Mouse (Mus musculus) cortical plate, adult 2 months (tissue): Measurements from ENCODE around the gene Sugt1. TPM values are rescaled to one million over a fixed set of nuclear protein-coding genes. Genes with fewer than 3 reads are reported as not detected.
A peak's percentile ranks its signal among the peaks of the same experiment; 100 is the strongest.

ENCODE experiments used
- H3K27ac ChIP-seq: fragments of 200-500 bp; 2 replicates; pipeline ENCODE4 v1.5.1; 2012; ENCODE audit warnings: low read length, control low read depth, inconsistent platforms; ENCODE audit not compliant: insufficient read depth
- H3K4me1 ChIP-seq: fragments of 200-500 bp; 2 replicates; pipeline ENCODE4 v1.6.1; 2011; ENCODE audit warnings: low read length; ENCODE audit not compliant: control insufficient read depth, insufficient read depth
- H3K4me3 ChIP-seq: fragments of 200-500 bp; 2 replicates; pipeline ENCODE4 v1.5.1; 2011; ENCODE audit warnings: mild to moderate bottlenecking, low read length, control low read depth; ENCODE audit not compliant: insufficient read depth
- CTCF ChIP-seq: fragments of 200-500 bp; IDR thresholded peaks from 2 replicates; pipeline ENCODE4 v1.5.1; 2011; ENCODE audit warnings: mild to moderate bottlenecking, control low read depth, low read length; ENCODE audit not compliant: insufficient read depth; ENCODE audit errors: extremely low read depth
- POLR2A ChIP-seq: fragments of 200-500 bp; IDR thresholded peaks from 2 replicates; pipeline ENCODE4 v1.6.1; 2011; ENCODE audit warnings: mild to moderate bottlenecking, low read length, control low read depth; ENCODE audit not compliant: insufficient read depth; ENCODE audit errors: extremely low read depth
- polyA plus RNA-seq: library from polyadenylated mRNA; depleted of rRNA; stranded (reverse); fragments of >200 nt; gene quantifications from 2 replicates; pipeline ENCODE4 v1.2.3, GENCODE M21; 2012

Gene Sugt1
- polyA plus RNA-seq, 1 experiment, result 40.5 TPM

DNA sequence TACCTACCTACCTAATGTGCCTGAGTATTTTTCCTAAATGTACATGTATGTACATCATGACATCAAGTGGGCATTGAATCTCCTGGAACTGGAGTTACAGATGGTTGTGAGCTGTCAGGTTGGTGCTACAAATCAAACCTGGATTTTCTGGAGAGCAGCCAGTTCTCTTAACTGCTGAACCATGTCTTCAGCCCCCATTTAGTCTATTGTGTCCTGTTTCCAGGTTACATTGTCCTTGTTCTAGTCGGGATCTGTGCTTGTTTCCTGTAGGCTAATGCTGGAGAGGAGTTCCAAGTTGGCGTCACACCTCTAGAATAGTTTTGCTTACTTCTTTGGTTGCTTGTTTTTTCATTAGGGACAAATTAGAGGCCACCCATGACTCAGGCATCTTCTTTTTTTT is 18.4 kb downstream of the Sugt1 start:
- H3K4me1 ChIP-seq, result no peaks in the 10 kb centered on the region; the same call in 1 of the 2 replicates
- TF ChIP-seq POLR2A, result no peak
- no peak for TF ChIP-seq CTCF
- no peak overlapping the region for H3K4me3 ChIP-seq
- H3K27ac ChIP-seq, result no peak overlapping the region

DNA sequence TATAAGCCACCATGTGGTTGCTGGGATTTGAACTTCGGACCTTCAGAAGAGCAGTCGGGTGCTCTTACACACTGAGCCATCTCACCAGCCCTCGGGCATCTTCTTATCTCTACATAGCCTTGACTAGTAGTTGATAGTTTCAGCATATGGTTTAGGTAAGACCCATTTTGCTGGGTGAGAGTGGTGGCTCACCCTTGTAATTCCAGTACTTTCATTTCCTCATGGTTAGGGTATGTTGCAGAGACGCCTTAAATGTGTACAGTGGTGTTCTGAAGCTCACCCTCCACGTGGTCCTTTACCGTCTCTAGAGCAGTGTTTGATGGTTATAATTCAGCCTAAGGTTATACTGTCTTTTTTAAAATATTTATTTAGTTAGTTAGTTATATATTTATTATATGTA is 18.9 kb downstream of the Sugt1 start:
- Histone ChIP-seq H3K4me1 (no peaks in the 10 kb centered on the region; the same call in 1 of the 2 replicates), H3K27ac (no peak overlapping the region), H3K4me3 (no peak overlapping the region)

DNA sequence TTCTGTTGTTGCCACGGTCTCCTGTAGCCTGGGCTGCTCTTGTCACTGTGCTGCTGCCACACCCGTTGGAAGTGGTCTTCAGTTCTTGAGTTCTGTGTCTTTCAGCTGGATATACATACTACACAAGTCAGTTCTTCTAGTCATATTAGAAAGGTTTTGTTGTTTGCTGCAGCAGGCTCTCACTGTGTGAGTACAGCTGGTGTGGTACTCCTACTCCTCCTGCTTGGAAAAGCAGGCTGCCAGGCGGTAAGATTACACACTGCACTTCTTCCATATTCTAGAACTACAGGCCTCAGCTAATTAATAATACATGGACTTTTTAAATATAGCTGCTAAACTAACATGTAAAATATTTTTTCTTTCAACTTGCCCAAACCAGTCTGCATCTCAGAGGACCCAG is 19.4 kb downstream of the Sugt1 start:
- H3K4me3 ChIP-seq, result no peak overlapping the region
- H3K27ac ChIP-seq, result no peak overlapping the region
- TF ChIP-seq CTCF (no peak), POLR2A (no peak)
- H3K4me1 ChIP-seq, result no peaks in the 10 kb centered on the region; the same call in 1 of the 2 replicates

More for the DNA sequence above, 18.9 kb downstream of the Sugt1 start:
- no peak for TF ChIP-seq CTCF
- TF ChIP-seq POLR2A, result no peak

DNA sequence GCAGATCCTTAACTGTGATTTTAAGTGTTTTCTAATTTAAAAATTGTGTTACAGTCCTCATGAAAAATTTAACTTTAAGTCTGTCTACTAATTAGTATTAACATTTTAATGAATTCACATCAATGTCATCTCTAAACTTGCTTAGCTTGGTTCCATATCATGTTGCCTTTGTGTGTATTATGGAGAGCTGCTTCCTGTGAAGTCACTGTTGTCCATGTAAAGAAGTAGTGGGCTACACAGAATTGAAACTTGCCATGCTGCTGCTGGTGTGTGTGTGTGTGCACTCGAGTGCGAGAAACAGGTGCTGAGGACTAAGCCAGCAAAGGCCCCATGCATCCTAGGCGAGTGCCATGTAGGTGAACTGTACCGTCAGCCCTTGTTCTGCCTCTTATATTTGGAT is 19.9 kb downstream of the Sugt1 start:
- Histone ChIP-seq H3K4me3 (no peak overlapping the region), H3K4me1 (no peaks in the 10 kb centered on the region; the same call in 1 of the 2 replicates), H3K27ac (no peak overlapping the region)
- TF ChIP-seq CTCF (no peak), POLR2A (no peak)

DNA sequence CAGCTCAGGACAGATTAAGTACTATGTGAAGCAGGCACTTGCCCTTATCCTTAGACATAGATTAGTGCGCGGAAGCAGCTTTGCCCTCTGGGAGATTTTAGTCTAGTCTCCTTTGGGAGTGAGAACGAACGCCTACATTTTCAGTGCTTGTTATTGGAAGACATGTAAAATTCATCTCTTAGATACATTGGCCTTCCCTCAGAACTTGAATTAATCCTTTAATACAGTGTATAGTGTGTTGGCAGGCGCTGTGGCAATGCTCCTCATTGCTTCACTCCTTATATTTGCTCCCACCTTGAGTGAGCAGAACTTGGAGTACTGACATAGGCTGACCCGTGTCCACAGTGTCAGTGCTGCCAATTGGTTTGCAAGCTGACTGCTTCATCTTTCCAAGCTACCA is 20.8 kb downstream of the Sugt1 start:
- no peak for TF ChIP-seq CTCF
- Histone ChIP-seq H3K4me3 (no peak overlapping the region), H3K4me1 (no peaks in the 10 kb centered on the region; the same call in 1 of the 2 replicates), H3K27ac (no peak overlapping the region)

DNA sequence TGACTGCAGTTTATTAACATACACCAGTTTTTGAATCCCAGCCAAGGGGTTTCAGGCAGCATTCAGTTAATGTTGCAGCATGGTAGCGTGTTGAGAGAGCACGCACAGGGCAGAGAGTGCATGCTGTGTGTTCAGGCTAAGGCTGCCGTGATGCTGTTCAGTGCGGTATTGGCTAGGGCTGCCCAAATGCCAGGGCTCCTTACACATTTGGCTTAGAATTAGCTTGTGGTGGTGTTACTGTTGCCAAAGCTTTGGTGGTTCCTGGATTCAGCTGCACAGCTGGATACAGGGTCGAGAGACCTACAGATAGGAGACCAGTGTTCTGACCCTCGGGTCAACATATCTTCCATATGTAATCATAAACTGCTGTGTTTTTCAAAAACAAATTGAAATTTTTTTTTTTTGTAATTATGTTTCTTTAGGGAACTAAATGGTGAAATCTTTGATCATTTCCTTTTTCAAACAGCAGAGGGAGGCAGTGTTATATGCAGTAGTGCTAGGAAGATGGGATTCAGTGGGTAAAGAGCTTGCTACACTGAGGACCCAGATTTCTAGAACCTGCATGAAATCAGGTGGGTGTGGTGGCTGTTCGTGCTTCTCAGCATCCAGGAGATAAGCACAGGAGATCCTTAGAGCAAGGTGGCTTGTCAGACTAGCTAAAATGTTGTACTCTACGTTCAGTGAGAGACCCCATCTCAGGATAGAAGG is 29.8 kb downstream of the Sugt1 start:
- TF ChIP-seq POLR2A (no peak), CTCF (peak; percentile 38; the same call in 1 of the 2 replicates)
- H3K4me3 ChIP-seq, result no peak overlapping the region
- peaks cover 2% of the 10 kb centered on the region; the same call in 1 of the 2 replicates for H3K4me1 ChIP-seq
- no peak overlapping the region for H3K27ac ChIP-seq

DNA sequence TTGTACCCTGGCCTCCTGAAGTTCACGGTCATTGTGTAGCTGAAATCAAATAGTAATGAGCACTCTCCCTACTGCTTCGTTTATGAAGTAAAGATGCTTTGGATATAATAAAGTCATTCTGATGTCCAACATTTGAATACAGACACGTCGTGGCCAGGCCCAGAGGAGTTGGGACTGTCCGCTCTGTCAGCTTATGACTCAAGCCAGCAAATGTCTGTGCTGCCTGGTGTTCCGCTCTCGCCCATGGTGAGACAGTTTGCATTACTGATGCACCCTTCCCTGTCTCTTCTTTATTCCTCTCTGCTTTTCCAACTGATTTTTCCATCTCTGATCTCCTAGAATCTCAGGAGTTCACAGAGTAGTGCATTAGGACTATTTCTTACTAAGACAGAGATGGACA is 32.3 kb downstream of the Sugt1 start:
- Histone ChIP-seq H3K4me3 (no peak overlapping the region), H3K4me1 (peaks cover 2% of the 10 kb centered on the region; the same call in 1 of the 2 replicates), H3K27ac (no peak overlapping the region)
- TF ChIP-seq POLR2A (no peak), CTCF (no peak)

DNA sequence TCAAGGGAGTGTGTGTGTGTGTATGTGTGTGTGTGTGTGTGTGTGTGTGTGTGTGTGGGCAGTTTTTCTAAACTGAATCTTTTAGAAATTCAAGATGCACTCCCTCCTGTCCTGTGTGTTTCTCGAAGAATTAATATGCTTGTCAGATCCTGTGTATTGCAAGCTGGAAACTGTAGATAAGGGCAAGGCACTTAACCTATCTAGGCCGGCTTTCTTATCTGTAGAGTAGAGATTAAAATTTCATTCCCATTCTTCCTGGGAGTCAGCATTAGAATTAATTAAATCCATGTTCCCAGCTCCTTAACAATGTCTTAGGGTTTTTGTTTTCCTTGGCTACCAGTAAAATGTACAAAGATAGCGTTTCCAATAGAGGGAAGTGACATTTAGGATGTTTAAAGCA is 33.7 kb downstream of the Sugt1 start:
- peaks cover 2% of the 10 kb centered on the region; the same call in 1 of the 2 replicates for H3K4me1 ChIP-seq

DNA sequence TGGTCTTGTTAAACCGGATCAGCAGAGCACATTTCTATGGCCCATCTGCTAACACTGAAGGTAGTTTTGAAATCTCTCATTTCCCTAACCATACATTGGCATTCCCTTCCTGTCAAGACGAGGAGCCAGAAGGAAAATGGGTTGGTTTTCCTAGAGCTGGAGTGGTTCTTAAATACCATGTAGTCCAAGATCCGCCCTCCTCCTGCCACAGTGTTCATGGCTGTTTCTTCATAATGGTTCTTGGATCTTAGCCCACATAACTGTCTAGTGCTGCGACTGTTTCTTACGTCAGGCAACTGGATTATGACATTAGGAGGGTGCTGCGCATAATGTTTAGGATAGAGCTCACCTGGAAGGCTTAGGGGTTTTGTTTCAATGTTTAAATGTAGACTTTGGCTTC is 44.8 kb downstream of the Sugt1 start:
- H3K4me1 ChIP-seq, result no peaks in the 10 kb centered on the region
- TF ChIP-seq CTCF (no peak), POLR2A (no peak)

More for the DNA sequence above, 33.7 kb downstream of the Sugt1 start:
- no peak for TF ChIP-seq CTCF
- TF ChIP-seq POLR2A, result no peak
- Histone ChIP-seq H3K4me3 (no peak overlapping the region), H3K27ac (no peak overlapping the region)

DNA sequence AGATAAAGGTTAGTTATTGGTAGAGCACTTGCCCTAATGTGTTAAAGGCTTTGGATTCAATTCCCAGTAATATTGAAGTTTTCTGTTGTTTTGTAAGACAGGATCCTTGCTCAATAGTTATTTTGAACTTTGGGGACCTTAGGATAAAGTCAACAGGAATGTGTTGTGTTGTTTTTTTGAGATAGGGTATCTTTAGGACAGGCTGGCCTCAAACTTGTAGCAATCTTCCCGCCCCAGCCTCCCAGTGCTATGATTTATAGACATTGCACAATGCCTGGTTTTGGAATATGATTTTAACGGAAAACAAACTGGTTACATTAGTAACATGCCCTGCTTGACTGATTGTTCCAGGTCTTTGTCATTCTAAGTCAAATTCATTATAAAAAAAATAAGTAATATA is 45.7 kb downstream of the Sugt1 start:
- Histone ChIP-seq H3K4me3 (no peak overlapping the region), H3K27ac (no peak overlapping the region), H3K4me1 (no peaks in the 10 kb centered on the region)
- TF ChIP-seq POLR2A, result no peak
- TF ChIP-seq CTCF, result no peak

More for the DNA sequence above, 44.8 kb downstream of the Sugt1 start:
- H3K4me3 ChIP-seq, result no peak overlapping the region
- H3K27ac ChIP-seq, result no peak overlapping the region

DNA sequence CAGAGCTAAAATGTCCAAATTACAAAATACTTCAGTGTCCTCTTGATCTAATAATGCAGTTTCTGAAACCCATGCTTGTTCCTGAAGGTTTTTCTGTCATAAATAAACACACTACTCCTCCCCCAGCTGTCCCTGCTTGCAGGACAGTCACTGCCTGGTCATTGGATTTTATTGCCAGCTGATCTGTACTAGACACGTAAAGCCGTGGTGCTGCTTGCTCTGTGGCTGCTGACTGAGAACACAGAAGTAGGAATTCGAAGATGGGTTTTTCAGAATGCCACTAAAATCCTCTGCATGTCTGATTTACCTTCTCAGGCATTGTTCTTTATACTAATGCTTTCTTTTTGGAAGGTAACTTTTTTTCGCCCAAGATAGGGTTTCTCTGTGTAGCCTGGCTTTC is 49.3 kb downstream of the Sugt1 start:
- TF ChIP-seq CTCF, result no peak
- TF ChIP-seq POLR2A, result no peak
- Histone ChIP-seq H3K4me1 (no peaks in the 10 kb centered on the region), H3K27ac (no peak overlapping the region), H3K4me3 (no peak overlapping the region)
